35 mouse cellular contexts compared by ENCODE assay signal in genomic region chr3:58904656-58905055, GRCm38 (mm10). TPM values are rescaled to one million over a fixed set of nuclear protein-coding genes. Genes with fewer than 3 reads are reported as not detected.
"Had no signal": no experiment of that assay in that cellular context is flagged by ENCODE, and none has a peak within 500 bp of the region (broad histone marks: within the 10 kb centered on the region; RNA-seq: fewer than 3 reads in every experiment).

No protein-coding gene starts in this region.

- H3K4me2 ChIP-seq: heart, embryonic 12.5 days; hindbrain, embryonic 12.5 days; hindbrain, embryonic 15.5 days; intestine, embryonic 15.5 days; kidney, embryonic 15.5 days; limb, embryonic 13.5 days; limb, embryonic 15.5 days; liver, embryonic 12.5 days had no signal

- ATAC-seq: inflammation-experienced regulatory T-cells, adult 6 months; intestine, embryonic 15.5 days; liver, embryonic 12.5 days had no signal

- H3K4me3 ChIP-seq: gastrocnemius, adult 2 months; heart, embryonic 10.5 days; heart, embryonic 12.5 days; hindbrain, embryonic 10.5 days; hindbrain, embryonic 12.5 days; hindbrain, embryonic 15.5 days; intestine, embryonic 15.5 days; kidney, embryonic 15.5 days; limb, embryonic 13.5 days; limb, embryonic 15.5 days; liver, embryonic 12.5 days had no signal

- H3K9ac ChIP-seq: heart, embryonic 12.5 days; hindbrain, embryonic 12.5 days; hindbrain, embryonic 15.5 days; intestine, embryonic 15.5 days; kidney, embryonic 15.5 days; limb, embryonic 13.5 days; limb, embryonic 15.5 days; liver, embryonic 12.5 days; liver, embryonic 14.5 days had no signal

- H3K36me3 ChIP-seq: heart, embryonic 10.5 days; heart, embryonic 12.5 days; hindbrain, embryonic 10.5 days; hindbrain, embryonic 12.5 days; hindbrain, embryonic 15.5 days; intestine, embryonic 15.5 days; kidney, embryonic 15.5 days; limb, embryonic 13.5 days; limb, embryonic 15.5 days; liver, embryonic 12.5 days had no signal

- H3K27me3 ChIP-seq: heart, embryonic 12.5 days; hindbrain, embryonic 12.5 days; hindbrain, embryonic 15.5 days; intestine, embryonic 15.5 days; kidney, embryonic 15.5 days; limb, embryonic 13.5 days; limb, embryonic 15.5 days; liver, embryonic 12.5 days had no signal

- H3K27ac ChIP-seq: gastrocnemius, adult 2 months; heart, embryonic 10.5 days; hindbrain, embryonic 10.5 days; hindbrain, embryonic 12.5 days; hindbrain, embryonic 15.5 days; intestine, embryonic 15.5 days; kidney, embryonic 15.5 days; kidney, postnatal 0 days; limb, embryonic 13.5 days; limb, embryonic 15.5 days; liver, embryonic 12.5 days; liver, embryonic 14.5 days had no signal

- H3K9me3 ChIP-seq: heart, embryonic 10.5 days; heart, embryonic 12.5 days; hindbrain, embryonic 10.5 days; hindbrain, embryonic 12.5 days; hindbrain, embryonic 15.5 days; intestine, embryonic 15.5 days; kidney, embryonic 15.5 days; limb, embryonic 13.5 days; limb, embryonic 15.5 days; liver, embryonic 12.5 days had no signal

- H3K4me1 ChIP-seq: heart, embryonic 10.5 days; heart, embryonic 12.5 days; hindbrain, embryonic 10.5 days; hindbrain, embryonic 12.5 days; hindbrain, embryonic 15.5 days; intestine, embryonic 15.5 days; kidney, embryonic 15.5 days; limb, embryonic 13.5 days; limb, embryonic 15.5 days; liver, embryonic 12.5 days had no signal

- DNase-seq: gastrocnemius, adult 2 months; gastrocnemius, postnatal 10 days; gastrocnemius, postnatal 25 days; heart, adult 18-20 months; heart, postnatal 10 days; heart, postnatal 4 days; kidney, adult 11 months; kidney, adult 2 months; kidney, adult 9 months; kidney, postnatal 14 days; kidney, postnatal 36 days; layer of hippocampus, postnatal 36 days; left cerebral cortex, postnatal 4 days; lung, adult 18-20 months had no signal

RNA-seq across cellular contexts. Expression of gene Clrn1, which starts 19.5 kb away (rescaled TPM):
- total RNA-seq: gastrocnemius, adult 2 months; gastrocnemius, postnatal 10 days; gastrocnemius, postnatal 25 days; gastrocnemius, postnatal 4 days; granulocyte monocyte progenitor cell, adult 5-6 weeks; heart, adult 18-20 months; heart, adult 8-10 months; heart, postnatal 10 days; heart, postnatal 25 days; heart, postnatal 4 days; liver, adult 2 months had no signal
- polyA plus RNA-seq: heart, embryonic 12.5 days; heart, embryonic 14.5 days; inflammation-experienced regulatory T-cells, adult 6 months; intestine, embryonic 15.5 days; kidney, adult 2 months; large intestine, adult 2 months; liver, adult 2 months; liver, embryonic 12.5 days; liver, embryonic 14.5 days; liver, embryonic 16.5 days had no signal
